ENCODE assay signal across 8 mouse cellular contexts in genomic region chr1:66700693-66701575, GRCm38 (mm10). TPM values are rescaled to one million over a fixed set of nuclear protein-coding genes. Genes with fewer than 3 reads are reported as not detected.
DNase-seq lines count a peak whose midpoint lies in the region; ATAC-seq and TF ChIP-seq lines count a peak whose summit lies in the region.

Gene Rpe, plus strand, starts transcription at chr1:66700831.

- H3K9ac ChIP-seq in lung, postnatal 0 days (replicated peaks; ENCODE audit: low read depth) = peak within 1 kb of the TSS; percentile 68

- WGBS in hindbrain, embryonic 10.5 days = under 1% methylated on average over 73 of the region's 73 CpGs
- under 1% methylated on average over 68 of the region's 73 CpGs for WGBS in lung, postnatal 0 days

- no peak for TF ChIP-seq EP300 in lung, postnatal 0 days (IDR thresholded peaks at IDR 0.05)

- peak within 1 kb of the TSS; percentile 70 for H3K4me2 ChIP-seq in lung, postnatal 0 days (replicated peaks; ENCODE audit: low read depth, low read length)

- no peaks in the 10 kb centered on the region for H3K27me3 ChIP-seq in hindbrain, embryonic 10.5 days (ENCODE audit: insufficient read depth, poor library complexity, severe bottlenecking)
- H3K27me3 ChIP-seq in lung, postnatal 0 days (replicated peaks; ENCODE audit: insufficient read depth, low read length) = no peaks in the 10 kb centered on the region

- TF ChIP-seq CTCF in lung, postnatal 0 days (IDR thresholded peaks at IDR 0.05) = peak; percentile 40; the same call in 1 of the 2 replicates

- H3K36me3 ChIP-seq in hindbrain, embryonic 10.5 days = no peaks in the 10 kb centered on the region
- H3K36me3 ChIP-seq in lung, postnatal 0 days (ENCODE audit: insufficient read depth, low read length) = no peaks in the 10 kb centered on the region

- no peaks in the 10 kb centered on the region for H3K9me3 ChIP-seq in hindbrain, embryonic 10.5 days
- no peaks in the 10 kb centered on the region for H3K9me3 ChIP-seq in lung, postnatal 0 days (ENCODE audit: low read length)

- DNase-seq in MEL-GATA-1-ER (ENCODE audit: extremely low read depth, low read depth) = peak; percentile 73
- peak; percentile 87 for DNase-seq in cerebellum, adult 8-10 months
- peak; percentile 95 for DNase-seq in hindbrain, embryonic 10.5 days (ENCODE audit: low spot score)
- DNase-seq in layer of hippocampus, adult 9-11 months = peak; percentile 94
- DNase-seq in lung, postnatal 0 days (ENCODE audit: low spot score) = peak; percentile 97
- DNase-seq in ovary, postnatal 14 days (ENCODE audit: low spot score) = peak; percentile 87
- DNase-seq in thymus, postnatal 14 days = peak; percentile 96

- H3K27ac ChIP-seq in hindbrain, embryonic 10.5 days = peak within 1 kb of the TSS; percentile 91
- H3K27ac ChIP-seq in lung, postnatal 0 days (ENCODE audit: low read length) = peak within 1 kb of the TSS; percentile 82

- H3K4me1 ChIP-seq in hindbrain, embryonic 10.5 days (replicated peaks) = peaks cover 18% of the 10 kb centered on the region
- H3K4me1 ChIP-seq in lung, postnatal 0 days (ENCODE audit: insufficient read depth, low read depth, low read length) = no peaks in the 10 kb centered on the region

- H3K4me3 ChIP-seq in hindbrain, embryonic 10.5 days = peak within 1 kb of the TSS; percentile 89
- peak within 1 kb of the TSS; percentile 75 for H3K4me3 ChIP-seq in lung, postnatal 0 days (ENCODE audit: low read depth, low read length)

- ATAC-seq in frontal cortex, adult (ENCODE audit: low TSS enrichment) = peak; percentile 98
- peak; percentile 100 for ATAC-seq in lung, postnatal 0 days

RNA-seq across cellular contexts. Expression of gene Rpe, which starts in this region (rescaled TPM):
- 41.6 and 49.6 TPM in 2 replicates for polyA plus RNA-seq in hindbrain, embryonic 10.5 days (2016; fragmentation: Nextera tagmentation; extraction: Ambion mirVana)
- 30.1 and 35.1 TPM in 2 replicates for polyA plus RNA-seq in lung, postnatal 0 days (2015; fragmentation: Nextera tagmentation; extraction: Ambion mirVana)

Comparison
In these comparisons a context has a peak if more than half of its experiments do, and no peak if none do; other contexts are left out.
1. Peak in every context shown above with its lines: DNase-seq, ATAC-seq, H3K4me3 ChIP-seq and H3K27ac ChIP-seq.